Mouse (Mus musculus): ENCODE results near the gene Tprn.

GRCm38 (mm10) chr2:25292054-25292544, 29.7 kb downstream of the Tprn start:
- TF ChIP-seq CTCF (IDR thresholded peaks at IDR 0.05; ENCODE audit: low read depth, low read length) (no peak), POLR2A (IDR thresholded peaks at IDR 0.05; ENCODE audit: borderline replicate concordance, low read depth, low read length) (no peak)
